Mouse (Mus musculus) activated CD4-positive, CD25-positive, alpha-beta regulatory T cell, adult 4 months (primary cell): ENCODE measurements around the gene Cyp27b1. TPM values are rescaled to one million over a fixed set of nuclear protein-coding genes. Genes with fewer than 3 reads are reported as not detected.

ENCODE experiments used
- ATAC-seq: one replicate; pipeline ENCODE4 v1.8.0; 2017
- polyA plus RNA-seq, 2 experiments: library from polyadenylated mRNA; unstranded; fragments of 100-300 nt; shearing (Covaris generic); gene quantifications; one replicate each; pipeline ENCODE4 v1.2.1; 2017

Cyp27b1 gene
- polyA plus RNA-seq, result not detected

GRCm38 (mm10) chr10:127047954-127048353 is at the start of gene Cyp27b1:
Cyp27b1 (plus strand) TSS chr10:127048250.
- ATAC-seq, result no peak

- ATAC-seq, result no peak
Observed at GRCm38 (mm10) chr10:127000529-127000928, 47.5 kb upstream of the Cyp27b1 start, which contains the start of gene Avil. Avil (plus strand) TSS chr10:127000709.

GRCm38 (mm10) chr10:127001297-127001696 is 46.8 kb upstream of the Cyp27b1 start:
- no peak for ATAC-seq

- no peak for ATAC-seq
Observed at GRCm38 (mm10) chr10:127002056-127002455, 46.0 kb upstream of the Cyp27b1 start.

GRCm38 (mm10) chr10:127002765-127003164 is 45.3 kb upstream of the Cyp27b1 start:
- no peak for ATAC-seq

- ATAC-seq, result no peak
Observed at GRCm38 (mm10) chr10:127003334-127003733, 44.7 kb upstream of the Cyp27b1 start.

GRCm38 (mm10) chr10:127003806-127004205 is 44.2 kb upstream of the Cyp27b1 start:
- no peak for ATAC-seq

GRCm38 (mm10) chr10:127016488-127016887 is 31.6 kb upstream of the Cyp27b1 start:
- ATAC-seq, result no peak

GRCm38 (mm10) chr10:127017071-127017470 is 31.0 kb upstream of the Cyp27b1 start:
- no peak for ATAC-seq

GRCm38 (mm10) chr10:127018422-127018821 is 29.6 kb upstream of the Cyp27b1 start:
- no peak for ATAC-seq

GRCm38 (mm10) chr10:127030336-127031296 is 17.4 kb upstream of the Cyp27b1 start, which contains the start of gene Tsfm:
Tsfm (minus strand) TSS chr10:127030840.
- peak; percentile 84 for ATAC-seq

- ATAC-seq, result no peak
Observed at GRCm38 (mm10) chr10:127033301-127033741, 14.7 kb upstream of the Cyp27b1 start.

GRCm38 (mm10) chr10:127036273-127036672 is 11.8 kb upstream of the Cyp27b1 start:
- ATAC-seq, result no peak

GRCm38 (mm10) chr10:127037641-127038040 is 10.4 kb upstream of the Cyp27b1 start:
- ATAC-seq, result no peak

GRCm38 (mm10) chr10:127040569-127041214 is 7.4 kb upstream of the Cyp27b1 start:
- ATAC-seq, result no peak

GRCm38 (mm10) chr10:127041274-127041766 is 6.7 kb upstream of the Cyp27b1 start, which contains the start of the genes Mettl1 and Eef1akmt3:
Mettl1 (plus strand) TSS chr10:127041414.
Eef1akmt3 (minus strand) TSS chr10:127041513.
- peak; percentile 34 for ATAC-seq

- ATAC-seq, result peak; percentile 75
Observed at GRCm38 (mm10) chr10:127041774-127042338, 6.2 kb upstream of the Cyp27b1 start.

GRCm38 (mm10) chr10:127042468-127043115 is 5.5 kb upstream of the Cyp27b1 start:
- no peak for ATAC-seq

- no peak for ATAC-seq
Observed at GRCm38 (mm10) chr10:127043187-127043586, 4.9 kb upstream of the Cyp27b1 start.

- no peak for ATAC-seq
Observed at GRCm38 (mm10) chr10:127048608-127049394, 751 bp downstream of the Cyp27b1 start.
